Mouse (Mus musculus) adrenal gland, postnatal 36 days (tissue): ENCODE measurements around the gene Olfr485. TPM values are rescaled to one million over a fixed set of nuclear protein-coding genes. Genes with fewer than 3 reads are reported as not detected.
"Not testable (repeated sequence)": the region's sequence is repeated elsewhere in the genome, so short reads cannot be mapped to it uniquely, and the experiment has no call there.

Source experiments
- DNase-seq, 2 experiments: peaks; one replicate each; pipeline ENCODE4 v3.0.0; 2021; ENCODE audit warnings: mixed read lengths in 1 of 2
- long read RNA-seq, 2 experiments: library from polyadenylated mRNA; stranded (forward); transcript quantifications; one replicate each; pipeline ENCODE4 v2.0.0; 2021; ENCODE audit warnings: borderline sequencing depth in 2 of 2
- total RNA-seq, 2 experiments: library from RNA; stranded (reverse); gene quantifications; 2 replicates each; pipeline ENCODE4 v1.2.3; 2021

The Olfr485 gene
- total RNA-seq, result not detected
- long read RNA-seq, experiment 1, result 0 reads
- long read RNA-seq, experiment 2, result 0 reads

- no peak for DNase-seq
These were observed at the start of gene Olfr485 for GRCm38 (mm10) chr7:108159771-108160170. Gene Olfr485 (minus strand): TSS chr7:108159871.

GRCm38 (mm10) chr7:108196938-108197337, 37.3 kb upstream of the Olfr485 start:
- DNase-seq, result no peak

GRCm38 (mm10) chr7:108196337-108196736, 36.7 kb upstream of the Olfr485 start:
- DNase-seq, result not testable (repeated sequence)

GRCm38 (mm10) chr7:108192714-108193113, 33.0 kb upstream of the Olfr485 start:
- DNase-seq, result not testable (repeated sequence)

GRCm38 (mm10) chr7:108191196-108191595, 31.5 kb upstream of the Olfr485 start:
- not testable (repeated sequence) for DNase-seq

- DNase-seq, result not testable (repeated sequence)
These were observed 25.6 kb upstream of the Olfr485 start for GRCm38 (mm10) chr7:108185237-108185636.

- not testable (repeated sequence) for DNase-seq
These were observed 24.7 kb upstream of the Olfr485 start for GRCm38 (mm10) chr7:108184401-108184800.

GRCm38 (mm10) chr7:108172642-108173041, 13.0 kb upstream of the Olfr485 start, which contains the start of gene Olfr486:
Gene Olfr486 (minus strand): TSS chr7:108172742.
- not testable (repeated sequence) for DNase-seq

GRCm38 (mm10) chr7:108127349-108127748, 32.3 kb downstream of the Olfr485 start, which contains the start of gene Olfr484:
Gene Olfr484 (minus strand): TSS chr7:108127449.
- DNase-seq, result no peak

GRCm38 (mm10) chr7:108121416-108121815, 38.3 kb downstream of the Olfr485 start:
- no peak for DNase-seq

GRCm38 (mm10) chr7:108120681-108121080, 39.0 kb downstream of the Olfr485 start:
- no peak for DNase-seq

Other genes starting within 250 kb of the Olfr485 start
- not detected for gene Olfr473, start 229.4 kb downstream of the Olfr485 start, total RNA-seq
- gene Olfr474, start 205.2 kb downstream of the Olfr485 start, total RNA-seq, result not detected
- not detected for gene Olfr476, start 195.1 kb downstream of the Olfr485 start, total RNA-seq
- gene Olfr477, start 173.2 kb downstream of the Olfr485 start, total RNA-seq, result not detected
- gene Olfr478, start 125.9 kb downstream of the Olfr485 start, total RNA-seq, result not detected
- not detected for gene Olfr479, start 109.2 kb downstream of the Olfr485 start, total RNA-seq
- gene Olfr480, start 92.5 kb downstream of the Olfr485 start, total RNA-seq, result not detected
- not detected for gene Olfr481, start 80.0 kb downstream of the Olfr485 start, total RNA-seq
- gene Olfr482, start 62.3 kb downstream of the Olfr485 start, total RNA-seq, result 1 to 10 TPM; 1.1 to 1.5 TPM
- not detected for gene Olfr483, start 59.0 kb downstream of the Olfr485 start, total RNA-seq
- not detected for gene Olfr484, start 32.4 kb downstream of the Olfr485 start, total RNA-seq
- gene Olfr486, start 12.9 kb upstream of the Olfr485 start, total RNA-seq, result not detected
- gene Olfr487, start 54.8 kb upstream of the Olfr485 start, total RNA-seq, result not detected
- not detected for gene Olfr488, start 98.5 kb upstream of the Olfr485 start, total RNA-seq
- gene Olfr490, start 129.1 kb upstream of the Olfr485 start, total RNA-seq, result not detected
- gene Olfr491, start 153.6 kb upstream of the Olfr485 start, total RNA-seq, result not detected
- not detected for gene Olfr492, start 163.8 kb upstream of the Olfr485 start, total RNA-seq
- not detected for gene Olfr493, start 187.1 kb upstream of the Olfr485 start, total RNA-seq
- gene Olfr494, start 205.5 kb upstream of the Olfr485 start, total RNA-seq, result not detected
- not detected for gene Olfr495, start 233.3 kb upstream of the Olfr485 start, total RNA-seq